Mouse (Mus musculus): Measurements from ENCODE around the gene Gm37240.

DNA sequence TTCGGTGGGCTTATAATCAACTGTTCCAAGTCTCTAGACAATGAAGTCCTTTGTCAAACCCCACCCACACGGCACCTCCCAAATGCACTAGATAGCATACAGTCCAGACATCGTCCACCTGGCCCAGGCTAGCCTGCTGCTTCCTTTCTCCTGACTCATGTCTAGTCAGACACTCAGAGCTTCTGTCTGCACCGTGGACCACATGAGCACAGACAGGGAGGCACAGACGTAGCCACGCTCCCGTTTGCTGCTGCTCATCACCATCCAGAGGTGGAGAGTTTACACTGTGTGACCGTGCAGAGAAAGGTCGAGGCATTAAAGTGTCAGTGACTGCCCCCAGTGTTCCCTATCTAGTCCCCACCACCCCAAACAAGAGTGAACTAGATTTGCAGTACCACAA lies 1191.9 kb downstream of the Gm37240 start:
- TF ChIP-seq CTCF (IDR thresholded peaks at IDR 0.05; ENCODE audit: low read depth, low read length) (no peak), POLR2A (IDR thresholded peaks at IDR 0.05; ENCODE audit: borderline replicate concordance, low read depth, low read length) (no peak)

Data from bone marrow macrophage, adult 2 months (primary cell).